Mouse (Mus musculus): ENCODE results near the gene B4galnt2. TPM values are rescaled to one million over a fixed set of nuclear protein-coding genes. Genes with fewer than 3 reads are reported as not detected.

The B4galnt2 gene
- polyA plus RNA-seq, 1 experiment from 2014 or later: not detected

DNA sequence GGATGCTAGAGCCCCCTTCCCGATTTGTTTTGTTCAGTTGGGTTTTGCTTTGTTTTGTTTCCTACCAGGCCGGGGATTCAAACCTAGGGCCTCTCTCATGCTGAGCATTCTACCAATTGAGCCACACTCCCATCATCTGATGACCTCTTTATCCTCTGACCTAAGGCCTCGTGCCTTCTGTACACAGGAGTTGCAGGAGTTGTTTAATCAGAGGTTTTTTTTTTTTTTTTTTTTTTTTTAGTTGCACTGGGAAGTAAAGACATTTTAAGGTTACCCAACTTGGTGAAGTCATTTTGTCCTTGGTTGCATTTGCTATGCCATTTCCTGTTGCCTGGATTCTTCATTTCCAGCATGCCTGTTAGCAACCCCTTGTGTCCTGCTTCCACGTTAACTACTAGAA, 45.2 kb downstream of the B4galnt2 start:
- Histone ChIP-seq H3K9me3 (ENCODE audit: control insufficient read depth, low read length) (no peaks in the 10 kb centered on the region), H3K27me3 (replicated peaks; ENCODE audit: control insufficient read depth, insufficient read depth, low read length) (no peaks in the 10 kb centered on the region), H3K4me3 (replicated peaks; ENCODE audit: low read length) (no peak overlapping the region), H3K4me2 (ENCODE audit: low read length) (no peak overlapping the region), H3K4me1 (replicated peaks; ENCODE audit: control insufficient read depth, insufficient read depth, low read length) (no peaks in the 10 kb centered on the region), H3K27ac (ENCODE audit: low read length) (no peak overlapping the region), H3K9ac (replicated peaks; ENCODE audit: low read depth, low read length) (no peak overlapping the region), H3K36me3 (ENCODE audit: control insufficient read depth, insufficient read depth) (no peaks in the 10 kb centered on the region)
- no peak for ATAC-seq
- 81% methylated on average over 4 of the region's 4 CpGs for WGBS

DNA sequence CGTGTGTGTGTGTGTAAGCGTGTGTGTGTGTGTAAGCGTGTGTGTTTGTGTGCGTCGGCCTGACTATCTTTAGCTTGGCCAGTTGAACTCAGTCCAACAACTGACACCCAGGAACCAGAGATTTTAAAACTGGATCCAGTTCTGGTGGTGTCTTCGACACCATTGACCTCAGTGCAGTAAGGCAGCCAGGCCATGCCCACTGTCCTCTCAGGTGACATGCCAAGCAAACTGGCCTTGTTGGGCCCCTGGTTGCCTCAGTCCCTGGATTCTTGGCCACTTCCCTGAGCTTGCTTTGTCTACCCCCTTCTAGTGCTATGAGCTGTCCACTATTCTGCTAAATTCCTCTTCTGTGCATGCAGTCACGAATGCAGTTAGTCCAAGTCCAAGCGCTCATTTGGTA, 53.3 kb downstream of the B4galnt2 start:
- Histone ChIP-seq H3K4me3 (replicated peaks; ENCODE audit: low read length) (no peak overlapping the region), H3K4me2 (ENCODE audit: low read length) (no peak overlapping the region), H3K9me3 (ENCODE audit: control insufficient read depth, low read length) (no peaks in the 10 kb centered on the region), H3K27ac (ENCODE audit: low read length) (no peak overlapping the region), H3K4me1 (replicated peaks; ENCODE audit: control insufficient read depth, insufficient read depth, low read length) (peaks cover 12% of the 10 kb centered on the region), H3K9ac (replicated peaks; ENCODE audit: low read depth, low read length) (no peak overlapping the region), H3K36me3 (ENCODE audit: control insufficient read depth, insufficient read depth) (no peaks in the 10 kb centered on the region), H3K27me3 (replicated peaks; ENCODE audit: control insufficient read depth, insufficient read depth, low read length) (no peaks in the 10 kb centered on the region)
- no peak for ATAC-seq
- WGBS: 97% methylated on average over 8 of the region's 8 CpGs

DNA sequence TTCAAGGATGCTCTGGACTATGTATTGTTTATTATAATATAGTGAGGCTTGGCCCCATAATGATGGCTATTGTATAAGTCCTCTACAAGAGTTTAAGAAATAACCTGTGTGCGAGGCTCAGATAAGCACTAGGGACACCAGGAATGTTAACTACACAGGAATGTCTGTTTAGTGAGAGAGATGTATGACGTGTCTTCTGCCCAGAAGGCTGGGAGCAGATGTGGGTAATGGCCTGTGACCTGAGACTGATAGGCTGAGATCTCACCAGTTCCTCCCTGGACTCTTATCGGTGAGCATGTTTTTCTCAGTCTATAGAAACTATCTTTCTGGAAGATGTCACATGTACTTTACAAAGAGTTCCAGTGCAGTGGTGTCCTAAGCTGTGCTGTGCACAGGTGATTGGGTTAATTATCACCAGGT, 54.6 kb downstream of the B4galnt2 start:
- Histone ChIP-seq H3K4me1 (replicated peaks; ENCODE audit: control insufficient read depth, insufficient read depth, low read length) (peaks cover 12% of the 10 kb centered on the region), H3K9ac (replicated peaks; ENCODE audit: low read depth, low read length) (peak overlapping the region; percentile 68), H3K27ac (ENCODE audit: low read length) (0 out of 2 replicates have a peak overlapping the region, but pooled peaks have one; percentile 14), H3K27me3 (replicated peaks; ENCODE audit: control insufficient read depth, insufficient read depth, low read length) (no peaks in the 10 kb centered on the region), H3K9me3 (ENCODE audit: control insufficient read depth, low read length) (no peaks in the 10 kb centered on the region), H3K36me3 (ENCODE audit: control insufficient read depth, insufficient read depth) (no peaks in the 10 kb centered on the region), H3K4me2 (ENCODE audit: low read length) (peak overlapping the region; percentile 57), H3K4me3 (replicated peaks; ENCODE audit: low read length) (peak overlapping the region; percentile 97)
- no peak for ATAC-seq
- 49% methylated on average over 3 of the region's 3 CpGs for WGBS

DNA sequence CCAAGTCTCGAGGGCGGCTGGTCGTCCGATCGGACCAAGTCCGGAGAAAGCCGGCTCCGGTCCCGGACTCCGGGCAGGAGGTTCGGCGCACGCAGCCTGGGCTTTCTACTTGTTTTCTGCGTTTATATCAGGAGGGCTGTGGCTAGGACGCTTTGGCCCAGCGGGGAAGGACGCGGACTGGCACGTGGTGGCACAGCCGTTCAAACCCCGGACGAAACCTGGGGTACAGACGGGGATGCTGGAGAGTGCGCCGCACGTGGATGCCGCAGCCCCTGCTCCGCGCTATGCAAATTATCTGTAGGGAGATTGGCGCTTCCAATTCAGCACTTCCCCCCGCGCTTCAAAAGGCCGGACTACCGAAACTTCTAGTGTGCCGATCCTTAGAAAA, 55.2 kb downstream of the B4galnt2 start:
- Histone ChIP-seq H3K36me3 (ENCODE audit: control insufficient read depth, insufficient read depth) (no peaks in the 10 kb centered on the region), H3K9me3 (ENCODE audit: control insufficient read depth, low read length) (no peaks in the 10 kb centered on the region), H3K27me3 (replicated peaks; ENCODE audit: control insufficient read depth, insufficient read depth, low read length) (no peaks in the 10 kb centered on the region), H3K4me1 (replicated peaks; ENCODE audit: control insufficient read depth, insufficient read depth, low read length) (peaks cover 12% of the 10 kb centered on the region), H3K4me2 (ENCODE audit: low read length) (peak overlapping the region; percentile 57), H3K9ac (replicated peaks; ENCODE audit: low read depth, low read length) (peak overlapping the region; percentile 68), H3K27ac (ENCODE audit: low read length) (peak overlapping the region; percentile 92), H3K4me3 (replicated peaks; ENCODE audit: low read length) (peak overlapping the region; percentile 97)
- peak; percentile 54 for ATAC-seq
- WGBS: 0% methylated on average over 35 of the region's 35 CpGs

DNA sequence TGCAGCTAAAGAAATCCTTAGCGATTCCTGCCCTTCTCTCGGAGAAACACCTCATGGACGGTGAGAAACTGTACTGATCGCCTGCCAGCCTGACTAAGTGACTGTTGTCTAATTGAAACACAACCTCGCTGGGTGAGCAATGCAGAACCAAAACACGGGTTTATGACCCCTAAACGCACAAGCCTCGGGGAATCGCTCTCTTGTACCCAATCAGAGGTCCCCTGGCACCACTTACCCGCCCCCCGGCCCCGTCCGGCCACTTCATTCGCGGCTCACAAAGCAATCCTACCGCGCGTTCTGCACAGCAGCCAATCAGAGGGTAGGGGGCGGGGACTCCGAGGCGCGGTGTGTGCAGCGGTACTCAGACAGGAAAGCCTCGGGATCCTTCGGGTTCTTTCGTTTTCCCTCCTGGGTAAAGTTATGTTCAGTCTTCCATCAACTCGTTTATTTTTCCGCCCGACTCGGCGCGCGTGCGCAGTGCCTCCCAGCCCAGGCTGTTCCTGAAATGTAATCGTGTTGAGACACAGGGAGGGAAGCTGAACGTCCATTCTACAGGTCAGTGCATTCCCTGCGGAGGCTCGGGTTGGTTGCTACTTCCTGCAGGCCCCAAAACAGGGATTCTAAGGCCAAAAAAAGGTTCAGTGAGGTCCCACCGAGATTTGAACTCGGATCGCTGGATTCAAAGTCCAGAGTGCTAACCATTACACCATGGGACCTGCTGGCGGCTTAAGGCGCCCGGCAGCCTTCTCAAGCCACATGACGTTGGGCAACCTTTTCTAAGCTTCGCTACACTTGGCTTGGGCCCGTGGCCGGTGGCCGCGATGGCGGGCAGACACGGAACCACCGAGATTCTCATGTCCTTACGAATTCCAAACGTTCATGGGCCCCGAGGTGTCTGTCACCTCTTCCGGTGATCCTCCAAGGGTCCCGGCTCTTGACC, 55.9 kb downstream of the B4galnt2 start:
- Histone ChIP-seq H3K4me1 (replicated peaks; ENCODE audit: control insufficient read depth, insufficient read depth, low read length) (peaks cover 12% of the 10 kb centered on the region), H3K27ac (ENCODE audit: low read length) (peak overlapping the region; percentile 92), H3K36me3 (ENCODE audit: control insufficient read depth, insufficient read depth) (no peaks in the 10 kb centered on the region), H3K9ac (replicated peaks; ENCODE audit: low read depth, low read length) (peak overlapping the region; percentile 68), H3K27me3 (replicated peaks; ENCODE audit: control insufficient read depth, insufficient read depth, low read length) (no peaks in the 10 kb centered on the region), H3K4me2 (ENCODE audit: low read length) (peak overlapping the region; percentile 57), H3K4me3 (replicated peaks; ENCODE audit: low read length) (peak overlapping the region; percentile 97), H3K9me3 (ENCODE audit: control insufficient read depth, low read length) (no peaks in the 10 kb centered on the region)
- under 1% methylated on average over 58 of the region's 58 CpGs for WGBS
- ATAC-seq: peak; percentile 99

DNA sequence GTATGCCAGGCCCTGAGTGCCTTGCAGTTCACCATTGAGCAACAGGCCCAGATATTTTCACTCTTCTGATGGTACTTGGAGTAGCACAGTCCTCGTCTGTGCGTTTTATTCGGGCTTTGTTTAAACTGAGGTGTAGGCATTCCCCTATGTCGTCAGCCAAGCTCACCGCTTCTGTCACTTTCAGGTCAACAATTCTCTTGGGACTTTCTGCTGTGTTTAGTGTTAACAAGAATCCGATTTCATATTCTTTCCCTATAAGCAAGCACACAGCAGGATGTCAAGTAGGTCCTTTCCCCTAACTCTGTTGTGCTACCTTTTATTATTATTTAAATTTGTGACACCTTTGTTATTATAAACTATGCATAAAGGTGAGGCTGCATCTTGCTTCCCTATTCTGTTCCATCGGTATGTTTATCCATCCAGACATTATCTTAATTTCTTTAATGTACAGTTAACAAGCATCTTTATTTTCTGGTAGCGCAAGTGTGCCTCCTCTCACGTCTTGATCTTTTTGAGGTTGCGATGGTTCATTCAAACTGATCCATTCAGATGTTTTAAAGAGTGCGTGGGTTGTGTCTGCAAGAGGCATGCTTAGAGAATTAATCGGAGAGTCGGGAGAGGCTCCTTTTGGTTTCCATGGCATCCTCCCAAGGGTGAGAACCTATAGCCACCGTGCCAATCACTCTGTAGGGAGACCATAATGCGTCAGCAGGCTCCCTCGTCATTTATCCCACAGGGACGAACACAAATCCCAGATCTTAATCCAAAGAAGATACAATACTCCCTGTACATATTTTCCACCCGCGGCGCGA, 56.8 kb downstream of the B4galnt2 start:
- H3K4me2 ChIP-seq (ENCODE audit: low read length): peak overlapping the region; percentile 57
- WGBS: 13% methylated on average over 21 of the region's 21 CpGs
- peaks cover 12% of the 10 kb centered on the region for H3K4me1 ChIP-seq (replicated peaks; ENCODE audit: control insufficient read depth, insufficient read depth, low read length)
- H3K27ac ChIP-seq (ENCODE audit: low read length): peak overlapping the region; percentile 60
- no peaks in the 10 kb centered on the region for H3K9me3 ChIP-seq (ENCODE audit: control insufficient read depth, low read length)
- H3K4me3 ChIP-seq (replicated peaks; ENCODE audit: low read length): peak overlapping the region; percentile 97
- H3K36me3 ChIP-seq (ENCODE audit: control insufficient read depth, insufficient read depth): no peaks in the 10 kb centered on the region
- no peaks in the 10 kb centered on the region for H3K27me3 ChIP-seq (replicated peaks; ENCODE audit: control insufficient read depth, insufficient read depth, low read length)
- H3K9ac ChIP-seq (replicated peaks; ENCODE audit: low read depth, low read length): peak overlapping the region; percentile 30
- peak; percentile 22 for ATAC-seq

DNA sequence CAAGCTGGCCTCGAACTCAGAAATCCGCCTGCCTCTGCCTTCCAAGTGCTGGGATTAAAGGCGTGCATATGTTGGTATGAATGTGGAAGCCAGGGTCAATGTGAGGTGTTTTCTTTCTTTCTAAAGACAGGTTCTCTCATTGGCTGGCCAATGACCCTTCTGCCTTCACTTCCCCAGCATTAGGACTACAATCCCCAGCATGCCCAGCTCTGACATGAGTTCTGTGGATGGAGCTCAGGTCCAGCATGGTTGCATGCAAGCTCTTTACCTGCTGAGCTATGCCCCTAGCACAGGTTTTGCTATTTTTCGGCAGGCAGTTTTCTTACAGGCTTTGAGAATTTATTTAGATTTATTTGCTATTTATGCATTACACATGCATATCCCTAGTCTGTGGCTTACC, 57.4 kb downstream of the B4galnt2 start:
- H3K27ac ChIP-seq (ENCODE audit: low read length): no peak overlapping the region
- WGBS: 81% methylated on average over 4 of the region's 4 CpGs
- no peak overlapping the region for H3K9ac ChIP-seq (replicated peaks; ENCODE audit: low read depth, low read length)

DNA sequence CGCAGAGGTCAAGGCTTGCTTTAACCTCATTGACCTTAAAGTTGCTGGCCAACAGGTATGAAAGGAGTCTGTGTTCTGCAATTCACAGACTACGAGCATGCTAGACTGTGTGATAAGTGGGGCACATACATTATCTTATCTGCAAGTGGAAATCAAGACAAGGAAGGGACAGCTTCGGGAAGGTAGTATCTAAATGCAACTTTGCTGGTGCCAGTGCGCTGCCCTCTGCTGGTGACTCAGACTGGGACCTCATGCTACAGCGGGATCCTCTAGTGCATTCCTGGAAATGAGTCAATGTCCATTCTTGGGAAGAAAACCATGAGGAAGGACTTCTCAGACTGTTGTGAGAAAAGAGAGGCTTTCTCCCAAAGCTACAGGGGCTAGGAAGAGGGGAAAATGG, 61.0 kb downstream of the B4galnt2 start:
- H3K27me3 ChIP-seq (replicated peaks; ENCODE audit: control insufficient read depth, insufficient read depth, low read length): no peaks in the 10 kb centered on the region
- no peak overlapping the region for H3K4me3 ChIP-seq (replicated peaks; ENCODE audit: low read length)
- H3K27ac ChIP-seq (ENCODE audit: low read length): no peak overlapping the region
- H3K9me3 ChIP-seq (ENCODE audit: control insufficient read depth, low read length): no peaks in the 10 kb centered on the region
- no peak overlapping the region for H3K9ac ChIP-seq (replicated peaks; ENCODE audit: low read depth, low read length)
- H3K36me3 ChIP-seq (ENCODE audit: control insufficient read depth, insufficient read depth): no peaks in the 10 kb centered on the region
- no peak overlapping the region for H3K4me2 ChIP-seq (ENCODE audit: low read length)
- ATAC-seq: no peak
- H3K4me1 ChIP-seq (replicated peaks; ENCODE audit: control insufficient read depth, insufficient read depth, low read length): peaks cover 5% of the 10 kb centered on the region
- WGBS: 60% methylated on average over 5 of the region's 5 CpGs

More for the DNA sequence above, 57.4 kb downstream of the B4galnt2 start:
- ATAC-seq: no peak
- Histone ChIP-seq H3K4me2 (ENCODE audit: low read length) (peak overlapping the region; percentile 57; the same call in 1 of the 2 replicates), H3K9me3 (ENCODE audit: control insufficient read depth, low read length) (no peaks in the 10 kb centered on the region), H3K4me3 (replicated peaks; ENCODE audit: low read length) (no peak overlapping the region), H3K36me3 (ENCODE audit: control insufficient read depth, insufficient read depth) (no peaks in the 10 kb centered on the region), H3K4me1 (replicated peaks; ENCODE audit: control insufficient read depth, insufficient read depth, low read length) (peaks cover 12% of the 10 kb centered on the region), H3K27me3 (replicated peaks; ENCODE audit: control insufficient read depth, insufficient read depth, low read length) (no peaks in the 10 kb centered on the region)

DNA sequence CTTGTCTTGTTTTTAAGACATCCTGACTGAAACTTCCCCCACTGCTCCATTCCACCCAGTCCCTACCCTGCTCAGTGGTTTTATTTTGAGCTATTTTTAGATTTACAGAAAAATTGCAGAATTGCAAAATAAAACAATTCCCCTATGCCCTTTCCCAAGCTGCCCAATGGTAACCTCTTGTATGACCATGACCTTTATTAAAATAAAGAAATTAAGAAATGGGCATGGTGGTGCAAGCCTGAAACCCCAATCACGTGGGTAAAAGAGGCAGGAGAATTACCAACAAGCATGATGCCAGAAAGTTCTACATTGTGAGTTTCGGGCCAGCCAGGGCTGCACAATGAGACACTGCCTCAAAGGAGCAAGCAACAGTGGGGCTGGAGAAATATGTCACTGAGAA, 63.8 kb downstream of the B4galnt2 start:
- no peaks in the 10 kb centered on the region for H3K9me3 ChIP-seq (ENCODE audit: control insufficient read depth, low read length)
- no peaks in the 10 kb centered on the region for H3K36me3 ChIP-seq (ENCODE audit: control insufficient read depth, insufficient read depth)
- 75% methylated on average over 2 of the region's 2 CpGs for WGBS
- H3K4me2 ChIP-seq (ENCODE audit: low read length): no peak overlapping the region
- H3K4me3 ChIP-seq (replicated peaks; ENCODE audit: low read length): no peak overlapping the region
- no peak overlapping the region for H3K27ac ChIP-seq (ENCODE audit: low read length)
- ATAC-seq: no peak
- H3K4me1 ChIP-seq (replicated peaks; ENCODE audit: control insufficient read depth, insufficient read depth, low read length): no peaks in the 10 kb centered on the region
- no peaks in the 10 kb centered on the region for H3K27me3 ChIP-seq (replicated peaks; ENCODE audit: control insufficient read depth, insufficient read depth, low read length)
- H3K9ac ChIP-seq (replicated peaks; ENCODE audit: low read depth, low read length): no peak overlapping the region
